Mouse (Mus musculus): ENCODE measurements around the gene Zfp991. TPM values are rescaled to one million over a fixed set of nuclear protein-coding genes. Genes with fewer than 3 reads are reported as not detected.
"Not testable (repeated sequence)": the region's sequence is repeated elsewhere in the genome, so short reads cannot be mapped to it uniquely, and the experiment has no call there.

Gene Zfp991
- total RNA-seq, 1 experiment: 47.1 TPM

GRCm38 (mm10) chr4:147195186-147195585 is 63.3 kb downstream of the Zfp991 start:
- H3K9me3 ChIP-seq (ENCODE audit: control insufficient read depth, insufficient read depth, low read depth, low read length); H3K36me3 ChIP-seq (ENCODE audit: control insufficient read depth, insufficient read depth, low read length, poor library complexity, severe bottlenecking); in situ Hi-C loops (cut with MboI; ENCODE audit: low sequenced_read_pairs in 2 of 2, unreplicated experiment in 2 of 2); H3K4me3 ChIP-seq (ENCODE audit: insufficient read depth in 1 of 2, low read depth in 1 of 2, low read length in 2 of 2, poor library complexity in 1 of 2, severe bottlenecking in 1 of 2); H3K27ac ChIP-seq (ENCODE audit: insufficient read depth, low read depth, low read length, poor library complexity, severe bottlenecking); H3K4me1 ChIP-seq (ENCODE audit: control insufficient read depth in 2 of 2, insufficient read depth in 2 of 2, low read length in 2 of 2, poor library complexity in 1 of 2); DNase-seq (ENCODE audit: low read depth, low spot score); H3K9ac ChIP-seq (ENCODE audit: insufficient read depth, low read depth, low read length, poor library complexity, severe bottlenecking): not testable (repeated sequence)

- H3K4me1 ChIP-seq (ENCODE audit: control insufficient read depth in 2 of 2, insufficient read depth in 2 of 2, low read length in 2 of 2, poor library complexity in 1 of 2); H3K9me3 ChIP-seq (ENCODE audit: control insufficient read depth, insufficient read depth, low read depth, low read length); DNase-seq (ENCODE audit: low read depth, low spot score); H3K9ac ChIP-seq (ENCODE audit: insufficient read depth, low read depth, low read length, poor library complexity, severe bottlenecking); H3K4me3 ChIP-seq (ENCODE audit: insufficient read depth in 1 of 2, low read depth in 1 of 2, low read length in 2 of 2, poor library complexity in 1 of 2, severe bottlenecking in 1 of 2); in situ Hi-C loops (cut with MboI; ENCODE audit: low sequenced_read_pairs in 2 of 2, unreplicated experiment in 2 of 2); H3K27ac ChIP-seq (ENCODE audit: insufficient read depth, low read depth, low read length, poor library complexity, severe bottlenecking); H3K36me3 ChIP-seq (ENCODE audit: control insufficient read depth, insufficient read depth, low read length, poor library complexity, severe bottlenecking): not testable (repeated sequence)
Observed at GRCm38 (mm10) chr4:147197210-147197609, 65.4 kb downstream of the Zfp991 start.

- H3K4me3 ChIP-seq (ENCODE audit: insufficient read depth in 1 of 2, low read depth in 1 of 2, low read length in 2 of 2, poor library complexity in 1 of 2, severe bottlenecking in 1 of 2); DNase-seq (ENCODE audit: low read depth, low spot score); in situ Hi-C loops (cut with MboI; ENCODE audit: low sequenced_read_pairs in 2 of 2, unreplicated experiment in 2 of 2); H3K4me1 ChIP-seq (ENCODE audit: control insufficient read depth in 2 of 2, insufficient read depth in 2 of 2, low read length in 2 of 2, poor library complexity in 1 of 2); H3K36me3 ChIP-seq (ENCODE audit: control insufficient read depth, insufficient read depth, low read length, poor library complexity, severe bottlenecking); H3K27ac ChIP-seq (ENCODE audit: insufficient read depth, low read depth, low read length, poor library complexity, severe bottlenecking); H3K9me3 ChIP-seq (ENCODE audit: control insufficient read depth, insufficient read depth, low read depth, low read length); H3K9ac ChIP-seq (ENCODE audit: insufficient read depth, low read depth, low read length, poor library complexity, severe bottlenecking): not testable (repeated sequence)
Observed at GRCm38 (mm10) chr4:147199055-147199750, 67.4 kb downstream of the Zfp991 start.

- H3K4me3 ChIP-seq (ENCODE audit: insufficient read depth in 1 of 2, low read depth in 1 of 2, low read length in 2 of 2, poor library complexity in 1 of 2, severe bottlenecking in 1 of 2); H3K9ac ChIP-seq (ENCODE audit: insufficient read depth, low read depth, low read length, poor library complexity, severe bottlenecking); H3K36me3 ChIP-seq (ENCODE audit: control insufficient read depth, insufficient read depth, low read length, poor library complexity, severe bottlenecking); in situ Hi-C loops (cut with MboI; ENCODE audit: low sequenced_read_pairs in 2 of 2, unreplicated experiment in 2 of 2); H3K9me3 ChIP-seq (ENCODE audit: control insufficient read depth, insufficient read depth, low read depth, low read length); H3K27ac ChIP-seq (ENCODE audit: insufficient read depth, low read depth, low read length, poor library complexity, severe bottlenecking); DNase-seq (ENCODE audit: low read depth, low spot score); H3K4me1 ChIP-seq (ENCODE audit: control insufficient read depth in 2 of 2, insufficient read depth in 2 of 2, low read length in 2 of 2, poor library complexity in 1 of 2): not testable (repeated sequence)
Observed at GRCm38 (mm10) chr4:147201920-147202660, 70.3 kb downstream of the Zfp991 start.

GRCm38 (mm10) chr4:147212182-147212928 is 80.5 kb downstream of the Zfp991 start:
- DNase-seq (ENCODE audit: low read depth, low spot score); H3K4me3 ChIP-seq (ENCODE audit: insufficient read depth in 1 of 2, low read depth in 1 of 2, low read length in 2 of 2, poor library complexity in 1 of 2, severe bottlenecking in 1 of 2); H3K9ac ChIP-seq (ENCODE audit: insufficient read depth, low read depth, low read length, poor library complexity, severe bottlenecking); H3K36me3 ChIP-seq (ENCODE audit: control insufficient read depth, insufficient read depth, low read length, poor library complexity, severe bottlenecking); in situ Hi-C loops (cut with MboI; ENCODE audit: low sequenced_read_pairs in 2 of 2, unreplicated experiment in 2 of 2); H3K9me3 ChIP-seq (ENCODE audit: control insufficient read depth, insufficient read depth, low read depth, low read length); H3K4me1 ChIP-seq (ENCODE audit: control insufficient read depth in 2 of 2, insufficient read depth in 2 of 2, low read length in 2 of 2, poor library complexity in 1 of 2); H3K27ac ChIP-seq (ENCODE audit: insufficient read depth, low read depth, low read length, poor library complexity, severe bottlenecking): not testable (repeated sequence)

- H3K36me3 ChIP-seq (ENCODE audit: control insufficient read depth, insufficient read depth, low read length, poor library complexity, severe bottlenecking); DNase-seq (ENCODE audit: low read depth, low spot score); H3K9me3 ChIP-seq (ENCODE audit: control insufficient read depth, insufficient read depth, low read depth, low read length); H3K27ac ChIP-seq (ENCODE audit: insufficient read depth, low read depth, low read length, poor library complexity, severe bottlenecking); in situ Hi-C loops (cut with MboI; ENCODE audit: low sequenced_read_pairs in 2 of 2, unreplicated experiment in 2 of 2); H3K4me1 ChIP-seq (ENCODE audit: control insufficient read depth in 2 of 2, insufficient read depth in 2 of 2, low read length in 2 of 2, poor library complexity in 1 of 2); H3K9ac ChIP-seq (ENCODE audit: insufficient read depth, low read depth, low read length, poor library complexity, severe bottlenecking); H3K4me3 ChIP-seq (ENCODE audit: insufficient read depth in 1 of 2, low read depth in 1 of 2, low read length in 2 of 2, poor library complexity in 1 of 2, severe bottlenecking in 1 of 2): not testable (repeated sequence)
Observed at GRCm38 (mm10) chr4:147214233-147214632, 82.4 kb downstream of the Zfp991 start.

- in situ Hi-C loops (cut with MboI; ENCODE audit: low sequenced_read_pairs in 2 of 2, unreplicated experiment in 2 of 2); H3K4me3 ChIP-seq (ENCODE audit: insufficient read depth in 1 of 2, low read depth in 1 of 2, low read length in 2 of 2, poor library complexity in 1 of 2, severe bottlenecking in 1 of 2); H3K9ac ChIP-seq (ENCODE audit: insufficient read depth, low read depth, low read length, poor library complexity, severe bottlenecking); H3K27ac ChIP-seq (ENCODE audit: insufficient read depth, low read depth, low read length, poor library complexity, severe bottlenecking); DNase-seq (ENCODE audit: low read depth, low spot score); H3K36me3 ChIP-seq (ENCODE audit: control insufficient read depth, insufficient read depth, low read length, poor library complexity, severe bottlenecking); H3K4me1 ChIP-seq (ENCODE audit: control insufficient read depth in 2 of 2, insufficient read depth in 2 of 2, low read length in 2 of 2, poor library complexity in 1 of 2); H3K9me3 ChIP-seq (ENCODE audit: control insufficient read depth, insufficient read depth, low read depth, low read length): not testable (repeated sequence)
Observed at GRCm38 (mm10) chr4:147217676-147218075, 85.8 kb downstream of the Zfp991 start.

All from ES-E14 (cell line).